Mouse (Mus musculus) liver, embryonic 13.5 days (tissue): ENCODE results near the gene Spag17. TPM values are rescaled to one million over a fixed set of nuclear protein-coding genes. Genes with fewer than 3 reads are reported as not detected.
"Not testable (repeated sequence)": the region's sequence is repeated elsewhere in the genome, so short reads cannot be mapped to it uniquely, and the experiment has no call there.

Experiments
- ATAC-seq: fragments of 200-750 bp; cut with Nextera tagmentation; 2 replicates; pipeline ENCODE4 v1.8.0; 2017; ENCODE audit warnings: low read depth, mild to moderate bottlenecking, moderate number of reproducible peaks, moderate library complexity
- DNase-seq: peaks from one replicate; pipeline ENCODE4 v3.0.0; 2022
- H3K27ac ChIP-seq: fragments of 300-500 bp; sonication (generic); 2 replicates; pipeline ENCODE4 v1.5.1; 2015; ENCODE audit warnings: moderate library complexity, mild to moderate bottlenecking, inconsistent platforms
- H3K27me3 ChIP-seq: fragments of 300-500 bp; sonication (generic); 2 replicates; pipeline ENCODE4 v1.6.1; 2015; ENCODE audit warnings: mild to moderate bottlenecking, inconsistent platforms
- H3K36me3 ChIP-seq: fragments of 300-500 bp; sonication (generic); 2 replicates; pipeline ENCODE4 v1.6.1; 2015; ENCODE audit warnings: mild to moderate bottlenecking, inconsistent platforms
- H3K4me1 ChIP-seq: fragments of 300-500 bp; sonication (generic); replicated peaks from 2 replicates; pipeline ENCODE4 v1.6.1; 2015; ENCODE audit warnings: inconsistent platforms
- H3K4me2 ChIP-seq: fragments of 300-500 bp; sonication (generic); 2 replicates; pipeline ENCODE4 v1.6.1; 2015; ENCODE audit warnings: inconsistent platforms, mild to moderate bottlenecking, moderate library complexity
- H3K4me3 ChIP-seq: fragments of 300-500 bp; sonication (generic); replicated peaks from 2 replicates; pipeline ENCODE4 v1.5.1; 2015; ENCODE audit warnings: mild to moderate bottlenecking, inconsistent platforms
- H3K9ac ChIP-seq: fragments of 300-500 bp; sonication (generic); 2 replicates; pipeline ENCODE4 v1.6.1; 2015; ENCODE audit warnings: mild to moderate bottlenecking, inconsistent platforms
- H3K9me3 ChIP-seq: fragments of 300-500 bp; sonication (generic); replicated peaks from 2 replicates; pipeline ENCODE4 v1.6.1; 2016; ENCODE audit warnings: inconsistent platforms
- WGBS: fragments of 180-500 bp; shearing (Covaris S2); methylation state at CpG from one replicate; pipeline ENCODE4 v1.1.7; 2015; ENCODE audit not compliant: insufficient replicate concordance; 5-methylcytosine and 5-hydroxymethylcytosine counted together
- polyA plus RNA-seq: library from polyadenylated mRNA; unstranded; fragments of >200 nt; fragmentation: Nextera tagmentation; extraction: Ambion mirVana; gene quantifications from 2 replicates; pipeline ENCODE4 v1.2.1, GENCODE M21; 2015

The Spag17 gene
- 0.12 and 0.17 TPM in 2 replicates for polyA plus RNA-seq

DNA sequence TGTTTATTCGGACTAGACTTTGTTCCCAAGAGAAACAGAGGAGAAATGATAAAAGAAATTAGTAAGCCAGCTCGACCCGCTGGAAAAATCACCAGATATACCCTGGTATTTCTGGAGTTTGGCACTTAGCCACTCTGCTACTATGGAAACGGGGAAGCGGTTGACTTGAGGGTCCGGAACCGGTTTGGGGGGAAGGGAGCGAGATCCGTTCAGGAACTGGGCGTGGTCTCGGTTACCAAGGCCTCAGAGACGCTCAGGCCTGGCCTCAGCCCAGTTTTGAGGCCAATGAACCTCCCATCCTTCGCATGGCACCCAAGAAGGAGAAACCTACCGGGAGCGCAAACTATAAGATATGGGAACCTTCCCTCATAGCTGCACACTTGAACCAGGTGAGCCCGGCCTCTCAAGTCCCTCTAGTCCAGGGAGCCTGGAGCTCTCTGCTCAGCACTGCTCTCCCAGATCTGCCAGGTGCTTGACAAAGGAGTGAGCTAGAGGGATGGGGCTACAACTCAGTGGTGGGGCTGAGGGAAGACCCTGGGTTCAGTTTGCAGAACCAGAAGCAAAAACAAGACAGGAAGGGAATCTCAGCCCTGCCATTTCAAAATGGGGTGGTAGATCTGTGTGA lies at the start of gene Spag17:
Gene Spag17, plus strand, starts transcription at position 220 of the 625 bp plus-strand sequence.
- no peaks in the 10 kb centered on the region for H3K36me3 ChIP-seq
- peak; percentile 1 for DNase-seq
- no peaks in the 10 kb centered on the region for H3K27me3 ChIP-seq
- H3K4me2 ChIP-seq = no peak within 1 kb of the TSS
- H3K4me3 ChIP-seq = no peak within 1 kb of the TSS
- ATAC-seq = peak; percentile 41; the same call in 1 of the 2 replicates
- no peak within 1 kb of the TSS for H3K9ac ChIP-seq
- no peaks in the 10 kb centered on the region for H3K4me1 ChIP-seq
- H3K9me3 ChIP-seq = no peaks in the 10 kb centered on the region
- WGBS = 19% methylated on average over 16 of the region's 16 CpGs
- H3K27ac ChIP-seq = no peak within 1 kb of the TSS

- no peak overlapping the region for H3K4me2 ChIP-seq
- no peaks in the 10 kb centered on the region for H3K9me3 ChIP-seq
- 46% methylated on average over 2 of the region's 2 CpGs for WGBS
- no peak overlapping the region for H3K9ac ChIP-seq
- H3K4me3 ChIP-seq = no peak overlapping the region
- no peak overlapping the region for H3K27ac ChIP-seq
- H3K4me1 ChIP-seq = no peaks in the 10 kb centered on the region
- ATAC-seq (no peak), DNase-seq (no peak)
- no peaks in the 10 kb centered on the region for H3K36me3 ChIP-seq
- H3K27me3 ChIP-seq = no peaks in the 10 kb centered on the region
Measured at GRCm38 (mm10) chr3:99842333-99842732, 42.9 kb upstream of the Spag17 start.

GRCm38 (mm10) chr3:99842808-99843207 lies 42.4 kb upstream of the Spag17 start:
- no peak for ATAC-seq
- no peak overlapping the region for H3K4me2 ChIP-seq
- H3K27me3 ChIP-seq = no peaks in the 10 kb centered on the region
- H3K9me3 ChIP-seq = no peaks in the 10 kb centered on the region
- WGBS = 51% methylated on average over 3 of the region's 3 CpGs
- DNase-seq = no peak
- H3K4me1 ChIP-seq = no peaks in the 10 kb centered on the region
- H3K9ac ChIP-seq = no peak overlapping the region
- no peak overlapping the region for H3K4me3 ChIP-seq
- no peak overlapping the region for H3K27ac ChIP-seq
- H3K36me3 ChIP-seq = no peaks in the 10 kb centered on the region

GRCm38 (mm10) chr3:99843233-99843632 lies 42.0 kb upstream of the Spag17 start:
- H3K9me3 ChIP-seq = no peaks in the 10 kb centered on the region
- H3K4me2 ChIP-seq = no peak overlapping the region
- no peak overlapping the region for H3K27ac ChIP-seq
- ATAC-seq (no peak), DNase-seq (no peak)
- no peaks in the 10 kb centered on the region for H3K4me1 ChIP-seq
- H3K27me3 ChIP-seq = no peaks in the 10 kb centered on the region
- no peaks in the 10 kb centered on the region for H3K36me3 ChIP-seq
- H3K4me3 ChIP-seq = no peak overlapping the region
- WGBS = 54% methylated on average over 6 of the region's 6 CpGs
- H3K9ac ChIP-seq = no peak overlapping the region

DNA sequence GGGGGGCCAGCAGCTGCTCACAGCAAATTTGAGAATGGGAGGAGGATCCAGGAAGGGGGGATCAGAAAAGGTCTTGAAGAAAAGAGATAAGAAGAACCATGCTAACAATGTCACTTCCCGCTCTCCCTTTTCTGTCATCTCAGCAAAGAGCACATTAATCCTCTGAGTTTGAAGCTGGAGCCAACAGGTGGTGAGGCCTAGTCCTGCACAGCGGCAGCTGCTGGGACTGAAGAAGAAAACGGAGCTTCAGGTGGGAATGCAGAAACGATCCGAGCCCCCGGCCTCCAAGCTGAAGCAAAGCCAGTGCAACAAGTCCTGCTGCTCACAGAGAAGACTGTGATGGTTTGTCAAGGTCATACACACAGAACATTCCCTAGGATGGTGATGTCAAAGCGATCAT lies 34.3 kb upstream of the Spag17 start:
- ATAC-seq (no peak), DNase-seq (no peak)
- Histone ChIP-seq H3K4me1 (no peaks in the 10 kb centered on the region), H3K9me3 (no peaks in the 10 kb centered on the region), H3K27me3 (no peaks in the 10 kb centered on the region), H3K9ac (no peak overlapping the region), H3K27ac (no peak overlapping the region), H3K36me3 (no peaks in the 10 kb centered on the region), H3K4me2 (no peak overlapping the region), H3K4me3 (no peak overlapping the region)
- 64% methylated on average over 7 of the region's 7 CpGs for WGBS

GRCm38 (mm10) chr3:99854595-99854994 lies 30.6 kb upstream of the Spag17 start:
- H3K4me1 ChIP-seq = no peaks in the 10 kb centered on the region
- H3K9ac ChIP-seq = no peak overlapping the region
- no peak overlapping the region for H3K27ac ChIP-seq
- ATAC-seq (no peak), DNase-seq (no peak)
- H3K4me3 ChIP-seq = no peak overlapping the region
- H3K4me2 ChIP-seq = no peak overlapping the region
- H3K9me3 ChIP-seq = no peaks in the 10 kb centered on the region
- no peaks in the 10 kb centered on the region for H3K36me3 ChIP-seq
- 50% methylated on average over 3 of the region's 3 CpGs for WGBS
- no peaks in the 10 kb centered on the region for H3K27me3 ChIP-seq

GRCm38 (mm10) chr3:99858922-99859321 lies 26.3 kb upstream of the Spag17 start:
- Histone ChIP-seq H3K4me3 (no peak overlapping the region), H3K4me2 (no peak overlapping the region), H3K9me3 (no peaks in the 10 kb centered on the region), H3K27ac (no peak overlapping the region), H3K4me1 (no peaks in the 10 kb centered on the region), H3K27me3 (no peaks in the 10 kb centered on the region), H3K9ac (no peak overlapping the region), H3K36me3 (no peaks in the 10 kb centered on the region)
- DNase-seq (no peak), ATAC-seq (no peak)
- WGBS = 51% methylated on average over 3 of the region's 3 CpGs

DNA sequence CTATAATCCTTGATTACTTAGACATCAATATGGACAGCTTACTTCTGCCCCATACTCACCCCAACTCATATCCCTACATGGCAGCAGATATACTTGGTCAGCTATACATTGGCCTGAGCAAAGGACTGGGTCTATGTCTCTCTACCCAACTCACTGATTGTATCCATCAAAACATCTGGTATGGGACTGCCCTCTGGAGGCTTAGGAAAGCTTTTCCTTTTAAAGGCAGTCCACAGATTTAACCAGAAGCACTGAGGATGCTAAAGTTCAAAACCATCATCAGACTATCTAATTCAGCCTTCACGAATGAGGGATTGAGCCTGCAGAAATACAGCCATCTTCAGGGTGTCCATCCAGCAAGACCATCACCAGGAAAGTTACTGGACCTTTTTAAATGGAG lies 20.5 kb upstream of the Spag17 start:
- Histone ChIP-seq H3K4me1 (no peaks in the 10 kb centered on the region), H3K27me3 (no peaks in the 10 kb centered on the region), H3K36me3 (no peaks in the 10 kb centered on the region), H3K4me3 (no peak overlapping the region), H3K9me3 (no peaks in the 10 kb centered on the region), H3K4me2 (no peak overlapping the region), H3K9ac (no peak overlapping the region), H3K27ac (no peak overlapping the region)
- no peak for DNase-seq
- ATAC-seq = no peak
- 47% methylated on average over 1 of the region's 1 CpGs for WGBS

DNA sequence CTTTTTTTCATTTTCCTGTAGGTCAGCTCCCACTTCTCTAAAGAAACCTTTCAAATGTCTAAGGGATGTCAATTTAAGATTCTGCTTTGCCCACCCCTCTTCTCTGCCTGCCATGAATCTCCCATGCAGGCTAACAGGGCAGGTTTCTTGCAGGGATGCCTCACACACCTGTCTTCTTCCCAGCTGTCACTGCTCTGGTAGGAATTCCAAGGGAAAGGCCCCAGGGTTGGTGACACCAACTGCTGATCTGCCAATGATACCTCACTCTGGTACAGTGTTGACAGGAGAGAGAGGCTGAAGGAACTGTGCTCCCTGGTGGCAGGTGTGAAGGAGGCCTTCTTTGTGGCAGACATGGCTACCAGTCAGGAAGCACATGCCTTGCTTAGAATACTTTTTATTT lies 10.1 kb upstream of the Spag17 start:
- ATAC-seq (no peak), DNase-seq (no peak)
- no peaks in the 10 kb centered on the region for H3K27me3 ChIP-seq
- H3K27ac ChIP-seq = no peak overlapping the region
- no peak overlapping the region for H3K9ac ChIP-seq
- H3K4me3 ChIP-seq = no peak overlapping the region
- no peaks in the 10 kb centered on the region for H3K4me1 ChIP-seq
- no peak overlapping the region for H3K4me2 ChIP-seq
- no peaks in the 10 kb centered on the region for H3K9me3 ChIP-seq
- H3K36me3 ChIP-seq = no peaks in the 10 kb centered on the region

GRCm38 (mm10) chr3:99881498-99881897 lies 3.7 kb upstream of the Spag17 start:
- no peak for ATAC-seq
- Histone ChIP-seq H3K9me3 (no peaks in the 10 kb centered on the region), H3K4me3 (no peak overlapping the region), H3K4me1 (no peaks in the 10 kb centered on the region), H3K36me3 (no peaks in the 10 kb centered on the region), H3K27ac (no peak overlapping the region), H3K9ac (no peak overlapping the region), H3K4me2 (no peak overlapping the region), H3K27me3 (no peaks in the 10 kb centered on the region)
- WGBS = 54% methylated on average over 3 of the region's 3 CpGs
- no peak for DNase-seq

- DNase-seq = no peak
- no peak overlapping the region for H3K4me2 ChIP-seq
- no peak overlapping the region for H3K4me3 ChIP-seq
- no peak overlapping the region for H3K27ac ChIP-seq
- no peaks in the 10 kb centered on the region for H3K27me3 ChIP-seq
- H3K36me3 ChIP-seq = no peaks in the 10 kb centered on the region
- no peak for ATAC-seq
- no peak overlapping the region for H3K9ac ChIP-seq
- H3K9me3 ChIP-seq = no peaks in the 10 kb centered on the region
- WGBS = 73% methylated on average over 6 of the region's 6 CpGs
- no peaks in the 10 kb centered on the region for H3K4me1 ChIP-seq
Measured at GRCm38 (mm10) chr3:99883988-99884564, 1.1 kb upstream of the Spag17 start.

GRCm38 (mm10) chr3:99894741-99895140 lies 9.5 kb downstream of the Spag17 start:
- not testable (repeated sequence) for H3K36me3 ChIP-seq, H3K4me3 ChIP-seq, H3K27ac ChIP-seq, H3K4me2 ChIP-seq, DNase-seq, H3K27me3 ChIP-seq, ATAC-seq, H3K4me1 ChIP-seq, H3K9ac ChIP-seq
- 77% methylated on average over 4 of the region's 4 CpGs for WGBS
- peaks cover 24% of the 10 kb centered on the region for H3K9me3 ChIP-seq
